Mouse (Mus musculus): ENCODE data around the gene Olfr284.

Gene Olfr284

GRCm38 (mm10) chr15:98340887-98341286, at the start of gene Olfr284:
Olfr284 (minus strand) TSS chr15:98340987.
- no peak for DNase-seq

- peak; percentile 46 for DNase-seq
Measured at GRCm38 (mm10) chr15:98389796-98390195, 49.0 kb upstream of the Olfr284 start.

GRCm38 (mm10) chr15:98387621-98388020, 46.8 kb upstream of the Olfr284 start:
- DNase-seq: no peak

- DNase-seq: no peak
Measured at GRCm38 (mm10) chr15:98380846-98381245, 40.1 kb upstream of the Olfr284 start, which contains the start of gene Olfr283. Olfr283 (minus strand) TSS chr15:98380946.

- DNase-seq: no peak
Measured at GRCm38 (mm10) chr15:98378209-98378608, 37.4 kb upstream of the Olfr284 start.

GRCm38 (mm10) chr15:98317177-98317724, 23.5 kb downstream of the Olfr284 start, which contains the start of gene Olfr285:
Olfr285 (minus strand) TSS chr15:98317353.
- no peak for DNase-seq

GRCm38 (mm10) chr15:98315703-98316102, 25.1 kb downstream of the Olfr284 start:
- DNase-seq: no peak

GRCm38 (mm10) chr15:98295628-98296551, 44.9 kb downstream of the Olfr284 start, which contains the start of gene Zfp641:
Zfp641 (minus strand) TSS chr15:98296161.
- DNase-seq: no peak

- DNase-seq: no peak
Measured at GRCm38 (mm10) chr15:98293651-98294050, 47.1 kb downstream of the Olfr284 start.

Data from kidney, adult 11 months (tissue).